In the genomic region with DNA sequence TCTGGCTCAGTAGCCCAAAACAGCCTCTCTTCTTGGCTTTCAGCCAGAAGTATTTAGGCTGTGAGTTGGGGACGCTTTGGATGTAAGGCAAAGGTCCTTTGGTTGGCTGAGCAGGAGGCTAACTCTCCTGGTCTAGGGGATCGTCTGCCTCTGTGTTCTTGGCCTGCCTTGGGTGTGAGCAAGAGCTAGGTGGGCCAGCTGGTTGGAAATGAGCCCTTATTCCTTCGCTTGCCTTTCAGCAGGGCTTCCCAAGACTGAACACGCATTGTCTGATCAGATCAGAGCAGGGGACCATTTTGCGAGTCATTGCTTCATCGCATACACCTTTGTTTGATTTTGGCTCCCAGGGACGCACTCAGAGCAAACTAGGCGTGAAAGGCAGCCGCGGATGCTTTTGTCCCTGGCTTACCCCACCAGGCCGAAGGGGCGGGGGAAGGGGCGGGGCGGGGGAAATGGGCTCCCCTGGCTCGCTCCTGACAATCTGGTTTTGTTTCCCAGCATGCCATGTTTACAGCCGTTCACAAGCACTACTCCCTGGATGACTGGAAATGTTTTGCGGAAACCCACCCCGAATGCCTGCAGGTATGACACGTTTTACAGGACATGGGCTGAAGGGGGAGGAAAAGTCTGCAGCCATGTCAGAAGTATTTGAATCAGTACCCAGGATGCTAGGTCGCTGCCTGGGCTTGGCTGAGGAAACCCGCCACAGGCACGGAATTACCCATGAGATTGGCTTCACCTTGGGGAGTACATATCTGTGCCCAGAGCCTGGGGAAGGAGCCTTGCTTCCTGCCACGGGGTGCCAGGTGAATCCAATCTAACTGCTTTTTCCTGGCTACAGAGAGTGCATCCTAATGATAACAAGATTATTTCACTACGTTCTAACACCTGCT, we compare ENCODE assay signal across 8 mouse cellular contexts. TPM values are rescaled to one million over a fixed set of nuclear protein-coding genes. Genes with fewer than 3 reads are reported as not detected.
DNase-seq lines count a peak whose midpoint lies in the region; ATAC-seq and TF ChIP-seq lines count a peak whose summit lies in the region.

No protein-coding gene starts in this region.

- 77% methylated on average over 24 of the region's 24 CpGs for WGBS in thymus, adult 2 months
- WGBS in forebrain, embryonic 15.5 days: 2% methylated on average over 24 of the region's 24 CpGs
- WGBS in lung, postnatal 0 days: 8% methylated on average over 24 of the region's 24 CpGs

- H3K9ac ChIP-seq in forebrain, embryonic 15.5 days (replicated peaks): peak overlapping the region; percentile 40
- no peak overlapping the region for H3K9ac ChIP-seq in lung, postnatal 0 days (replicated peaks; ENCODE audit: low read depth)

- H3K36me3 ChIP-seq in thymus, adult 2 months (ENCODE audit: control insufficient read depth, insufficient read depth, low read length): no peaks in the 10 kb centered on the region
- H3K36me3 ChIP-seq in forebrain, embryonic 15.5 days: no peaks in the 10 kb centered on the region
- no peaks in the 10 kb centered on the region for H3K36me3 ChIP-seq in lung, postnatal 0 days (ENCODE audit: insufficient read depth, low read length)

- no peaks in the 10 kb centered on the region for H3K9me3 ChIP-seq in forebrain, embryonic 15.5 days
- H3K9me3 ChIP-seq in lung, postnatal 0 days (ENCODE audit: low read length): no peaks in the 10 kb centered on the region

- no peak overlapping the region for H3K4me3 ChIP-seq in thymus, adult 2 months (ENCODE audit: control insufficient read depth, insufficient read depth, low read length)
- H3K4me3 ChIP-seq in forebrain, embryonic 15.5 days: peak overlapping the region; percentile 31
- no peak overlapping the region for H3K4me3 ChIP-seq in lung, postnatal 0 days (ENCODE audit: low read depth, low read length)

- peak overlapping the region; percentile 51 for H3K4me2 ChIP-seq in forebrain, embryonic 15.5 days (replicated peaks)
- H3K4me2 ChIP-seq in lung, postnatal 0 days (replicated peaks; ENCODE audit: low read depth, low read length): peak overlapping the region; percentile 43

- H3K27me3 ChIP-seq in thymus, adult 2 months (ENCODE audit: control insufficient read depth, insufficient read depth, low read length): no peaks in the 10 kb centered on the region
- H3K27me3 ChIP-seq in forebrain, embryonic 15.5 days: no peaks in the 10 kb centered on the region
- H3K27me3 ChIP-seq in lung, postnatal 0 days (replicated peaks; ENCODE audit: insufficient read depth, low read length): no peaks in the 10 kb centered on the region

- no peak for DNase-seq in thymus, adult 2 months
- DNase-seq in thymus, postnatal 25 days: no peak
- peak; percentile 56 for DNase-seq in kidney, adult 18-20 months
- DNase-seq in lung, postnatal 0 days (ENCODE audit: low spot score): peak; percentile 64
- DNase-seq in spleen, postnatal 14 days (ENCODE audit: low spot score in 2 of 2): no peak
- no peak for DNase-seq in ovary, adult 18-20 months (ENCODE audit: low spot score)

- TF ChIP-seq CTCF in thymus, adult 2 months (IDR thresholded peaks at IDR 0.05; ENCODE audit: borderline replicate concordance, control insufficient read depth, extremely low read depth, insufficient read depth, low read length, poor library complexity): no peak
- no peak for TF ChIP-seq CTCF in lung, postnatal 0 days (IDR thresholded peaks at IDR 0.05)

- no peak for TF ChIP-seq EP300 in lung, postnatal 0 days (IDR thresholded peaks at IDR 0.05)

- peaks cover 14% of the 10 kb centered on the region for H3K4me1 ChIP-seq in thymus, adult 2 months (replicated peaks; ENCODE audit: control insufficient read depth, insufficient read depth, low read length)
- peaks cover 22% of the 10 kb centered on the region for H3K4me1 ChIP-seq in forebrain, embryonic 15.5 days
- no peaks in the 10 kb centered on the region; the same call in 1 of the 2 replicates for H3K4me1 ChIP-seq in lung, postnatal 0 days (ENCODE audit: insufficient read depth, low read depth, low read length)

- H3K27ac ChIP-seq in thymus, adult 2 months (ENCODE audit: control insufficient read depth, insufficient read depth, low read length): peak overlapping the region; percentile 31; the same call in 1 of the 2 replicates
- peak overlapping the region; percentile 63 for H3K27ac ChIP-seq in forebrain, embryonic 15.5 days (replicated peaks)
- no peak overlapping the region for H3K27ac ChIP-seq in lung, postnatal 0 days (ENCODE audit: low read length)

- no peak for TF ChIP-seq POLR2A in thymus, adult 2 months (IDR thresholded peaks at IDR 0.05; ENCODE audit: control insufficient read depth, extremely low read depth, insufficient read depth, low read length, poor library complexity)

- peak; percentile 83 for ATAC-seq in forebrain, embryonic 15.5 days (replicated peaks)
- ATAC-seq in lung, postnatal 0 days: peak; percentile 77
- no peak for ATAC-seq in inflammation-experienced regulatory T-cells, adult 6 months

RNA-seq across cellular contexts. Expression of gene Gmpr, which starts 9.5 kb away (rescaled TPM):
- polyA plus RNA-seq in thymus, adult 2 months (2012; rRNA removed): 32.6 and 43.5 TPM in 2 replicates
- 19.6 and 23.0 TPM in 2 replicates for polyA plus RNA-seq in forebrain, embryonic 15.5 days (2015; fragmentation: Nextera tagmentation; extraction: Ambion mirVana)
- polyA plus RNA-seq in lung, postnatal 0 days (2015; fragmentation: Nextera tagmentation; extraction: Ambion mirVana): 23.8 and 26.0 TPM in 2 replicates
- under 1 TPM in 1 of 3 experiments, not detected in 2; 0.52 TPM for polyA plus RNA-seq in inflammation-experienced regulatory T-cells, adult 6 months (2017; shearing (Covaris generic))

Comparison
In these comparisons a context has a peak if more than half of its experiments do, and no peak if none do; other contexts are left out.
1. DNase-seq: peak in kidney, adult 18-20 months (single experiment) and lung, postnatal 0 days (single experiment); none in thymus, adult 2 months (single experiment), thymus, postnatal 25 days (single experiment), spleen, postnatal 14 days (0 of 2) and ovary, adult 18-20 months (single experiment).
2. RNA of gene Gmpr, which starts 9.5 kb away (polyA plus RNA-seq): 32.6 to 43.5 TPM in thymus, adult 2 months, 23.8 to 26.0 TPM in lung, postnatal 0 days and 19.6 to 23.0 TPM in forebrain, embryonic 15.5 days; 0.52 TPM in inflammation-experienced regulatory T-cells, adult 6 months; every median in the first group is over 10 times any median in the second.